Mouse (Mus musculus): ENCODE data around the gene Padi3.

Padi3 gene

DNA sequence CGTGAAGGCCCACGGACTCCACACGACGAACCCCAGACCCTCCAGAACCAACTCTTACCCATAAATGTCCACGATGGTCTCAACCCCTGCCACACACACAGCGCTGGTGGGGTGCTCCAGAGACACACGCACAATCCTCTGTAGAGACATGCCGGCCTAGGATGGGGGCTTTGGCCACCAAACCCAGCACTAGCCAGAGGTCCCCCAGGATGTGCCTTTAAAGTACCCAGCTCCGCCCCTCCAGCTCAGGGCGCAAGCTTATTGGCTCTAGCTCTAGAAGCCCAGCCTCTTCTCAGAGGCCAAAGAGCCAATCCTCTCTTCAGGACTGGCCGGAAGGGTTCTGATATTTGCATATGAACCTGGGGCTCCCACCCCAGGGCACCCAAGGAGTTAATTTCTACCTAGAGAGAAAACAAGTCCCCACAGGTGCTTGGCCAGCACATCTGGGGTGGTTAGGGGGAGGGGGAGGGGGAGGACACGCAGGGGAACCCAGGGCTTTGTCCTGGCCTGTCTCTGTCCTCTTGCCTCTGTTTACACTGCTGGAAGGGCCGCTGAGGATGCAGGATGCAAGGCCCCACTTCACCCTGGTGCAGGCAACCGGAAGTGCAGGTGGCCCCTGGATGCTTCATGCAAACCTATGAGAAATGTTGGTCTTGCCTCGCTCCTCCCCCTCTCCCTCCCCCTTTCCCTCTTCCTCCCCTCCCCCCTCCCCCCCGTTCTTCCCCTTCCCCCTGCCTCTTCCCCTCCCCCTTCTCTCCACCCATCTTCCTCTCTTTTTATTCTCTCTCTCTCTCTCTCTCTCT lies at the start of gene Padi3:
TSS of gene Padi3 (minus strand) at position 191 of the 803 bp plus-strand sequence.
- no peak for DNase-seq (ENCODE audit: inconsistent age in 2 of 2, low spot score in 1 of 2)

DNA sequence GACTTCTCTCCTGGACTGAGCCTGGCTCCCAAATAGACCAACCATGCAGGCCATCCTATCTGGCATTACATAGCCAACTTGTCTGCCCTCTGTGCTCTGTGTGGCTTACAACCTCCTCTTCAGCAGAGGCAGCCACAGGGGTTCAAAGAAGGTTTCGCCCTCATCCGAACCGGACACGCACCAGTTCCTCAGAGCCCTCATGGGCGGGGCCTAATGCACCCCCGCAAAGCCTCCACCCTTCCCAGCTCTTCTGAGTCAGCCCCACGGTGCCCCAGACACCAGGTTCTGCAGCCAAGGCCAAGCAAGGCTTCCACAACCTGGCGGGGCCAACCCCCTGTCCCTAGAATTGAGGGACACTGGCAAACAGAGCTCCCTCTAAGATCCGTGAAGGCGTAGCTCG lies 48.8 kb upstream of the Padi3 start:
- peak in 1 of 2 experiments; percentile 71 for DNase-seq (ENCODE audit: inconsistent age in 2 of 2, low spot score in 1 of 2)

DNA sequence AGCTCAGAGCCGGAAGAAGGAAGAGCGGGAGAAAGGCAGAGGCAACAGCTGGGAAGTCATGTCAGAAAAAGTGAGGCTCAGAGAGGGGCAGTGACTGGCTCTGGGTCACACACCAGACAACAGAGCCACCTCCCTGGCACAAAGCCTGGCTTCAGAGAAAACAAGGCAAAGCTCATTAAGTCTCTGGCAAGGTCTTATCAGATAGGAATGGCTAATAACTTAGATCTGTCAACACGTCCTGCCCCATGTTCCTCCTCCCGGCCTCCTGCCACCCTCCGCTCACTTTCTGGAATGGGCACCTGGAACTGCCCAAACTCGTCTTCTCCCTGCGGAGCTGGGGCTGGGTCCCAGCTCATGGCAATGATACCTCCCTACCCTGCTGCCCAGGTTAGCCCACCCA lies 47.4 kb upstream of the Padi3 start:
- DNase-seq (ENCODE audit: inconsistent age in 2 of 2, low spot score in 1 of 2), result no peak

DNA sequence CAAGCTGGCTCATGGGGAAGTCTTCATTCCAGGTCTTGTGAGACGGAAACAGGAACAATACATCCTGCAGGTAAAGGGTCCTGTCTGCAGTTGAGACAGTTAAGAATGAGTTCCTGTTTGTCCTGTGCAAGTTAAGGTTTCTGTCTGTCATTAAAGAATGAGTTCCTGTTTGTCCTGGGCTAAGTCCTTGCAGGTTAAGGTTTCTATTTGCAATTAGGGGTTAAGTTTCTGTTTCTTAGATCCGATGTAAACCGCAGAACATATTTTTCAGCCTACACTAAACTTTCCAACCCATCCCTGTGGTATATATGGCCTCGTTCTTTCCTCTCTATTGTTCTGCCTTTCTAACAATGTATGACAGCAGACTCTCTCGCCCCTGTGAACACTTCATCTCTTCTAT lies 46.6 kb upstream of the Padi3 start:
- no peak for DNase-seq (ENCODE audit: inconsistent age in 2 of 2, low spot score in 1 of 2)

DNA sequence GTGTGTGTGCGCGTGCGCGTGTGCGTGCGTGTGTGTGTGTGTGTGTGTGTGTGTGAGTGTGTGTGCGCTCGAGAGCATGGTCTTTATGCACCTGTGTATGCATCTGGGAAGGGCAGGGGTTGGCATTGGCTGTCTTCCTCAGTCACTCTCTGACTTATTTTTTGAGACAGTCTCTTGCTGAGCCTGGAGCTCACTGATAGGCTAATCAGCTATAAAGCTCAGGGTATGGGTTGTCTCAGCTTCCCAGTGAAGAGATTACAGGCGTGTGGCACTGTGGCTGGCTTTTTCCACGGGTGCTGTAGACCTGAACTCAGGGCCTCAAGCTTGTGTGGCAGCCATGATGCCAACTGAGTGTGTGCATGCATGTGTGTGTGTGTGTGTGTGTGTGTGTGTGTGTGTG lies 44.7 kb upstream of the Padi3 start:
- DNase-seq (ENCODE audit: inconsistent age in 2 of 2, low spot score in 1 of 2), result no peak

DNA sequence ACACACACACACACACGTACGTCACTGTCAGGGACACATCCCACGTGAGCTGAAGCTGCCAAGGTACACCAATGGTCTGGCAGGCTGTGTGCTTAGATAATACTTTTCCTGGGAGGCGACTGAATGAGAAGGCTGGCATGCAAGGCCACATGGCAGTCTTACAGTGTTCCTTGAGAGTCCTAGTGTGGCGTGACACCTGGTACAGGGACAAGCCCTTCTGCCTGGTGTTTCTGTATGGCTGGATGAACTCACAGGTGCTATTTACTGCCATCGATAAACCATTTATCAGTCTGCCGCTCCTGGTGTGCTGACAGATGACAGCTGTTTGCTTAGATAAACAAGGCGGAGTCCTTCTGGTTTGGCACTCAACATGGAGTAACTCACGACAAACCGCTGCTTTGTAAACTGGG lies 44.0 kb upstream of the Padi3 start:
- peak; percentile 70 for DNase-seq (ENCODE audit: inconsistent age in 2 of 2, low spot score in 1 of 2)

DNA sequence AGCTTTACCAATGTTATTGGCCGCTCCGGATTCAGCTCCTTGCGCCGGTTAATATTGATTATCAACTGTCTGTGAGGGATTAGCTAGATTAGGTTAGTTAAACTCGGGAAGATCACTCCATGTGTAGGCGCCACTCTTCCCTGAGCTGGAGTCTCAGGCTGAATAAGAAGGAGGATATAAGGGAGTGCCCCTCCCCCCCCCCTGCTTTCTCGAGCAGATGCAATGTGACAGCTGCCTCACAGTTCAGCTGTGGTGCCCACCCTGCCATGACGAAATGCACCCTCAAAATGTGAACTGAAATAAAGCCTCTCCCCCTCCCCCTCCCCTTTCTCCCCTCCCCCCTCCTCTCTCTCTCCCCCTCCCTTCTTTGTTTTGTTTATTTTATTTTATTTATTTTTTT lies 43.2 kb upstream of the Padi3 start:
- no peak for DNase-seq (ENCODE audit: inconsistent age in 2 of 2, low spot score in 1 of 2)

DNA sequence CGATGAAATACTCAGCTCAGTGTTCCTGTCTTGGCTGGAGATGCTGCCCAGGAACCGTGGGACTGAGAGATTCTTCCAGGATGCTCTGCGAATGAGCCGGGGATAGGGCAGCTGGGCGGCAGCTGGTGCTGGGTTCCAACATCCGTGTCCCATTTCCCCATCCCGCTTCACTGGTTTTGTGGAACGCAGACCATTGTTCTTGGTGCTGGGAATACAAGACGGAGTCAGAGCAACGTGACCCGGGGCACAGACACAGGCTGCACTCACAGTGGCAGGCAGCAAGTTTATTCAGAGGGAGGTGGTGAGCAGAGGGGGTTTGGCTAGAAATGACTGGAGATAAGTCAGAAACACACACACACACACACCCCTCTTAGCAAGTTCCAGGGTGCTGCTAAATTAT lies 38.9 kb upstream of the Padi3 start:
- DNase-seq (ENCODE audit: inconsistent age in 2 of 2, low spot score in 1 of 2), result no peak

DNA sequence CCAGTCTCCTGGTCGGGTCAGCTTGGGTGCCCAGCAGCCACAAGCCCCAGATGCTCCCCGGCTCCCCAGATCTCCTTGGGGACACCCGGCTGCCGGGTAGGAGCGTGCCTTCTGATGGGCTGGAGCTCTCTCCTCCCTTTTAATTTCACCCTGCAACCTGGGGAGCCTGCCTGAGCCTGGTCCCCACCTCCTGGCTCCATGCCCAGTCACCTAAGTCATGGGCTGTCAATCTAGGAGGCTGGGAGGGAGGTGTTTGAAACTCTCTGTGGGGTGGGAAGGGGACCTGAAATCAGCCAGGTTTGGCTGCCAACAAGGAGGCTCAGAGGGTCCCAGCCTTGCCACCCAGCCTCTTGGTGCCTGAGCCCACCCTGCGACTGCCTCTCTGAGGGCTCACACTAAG lies 35.2 kb upstream of the Padi3 start, which contains the start of gene Padi1:
TSS of gene Padi1 (minus strand) at position 113 of the 400 bp plus-strand sequence.
- DNase-seq (ENCODE audit: inconsistent age in 2 of 2, low spot score in 1 of 2), result no peak

DNA sequence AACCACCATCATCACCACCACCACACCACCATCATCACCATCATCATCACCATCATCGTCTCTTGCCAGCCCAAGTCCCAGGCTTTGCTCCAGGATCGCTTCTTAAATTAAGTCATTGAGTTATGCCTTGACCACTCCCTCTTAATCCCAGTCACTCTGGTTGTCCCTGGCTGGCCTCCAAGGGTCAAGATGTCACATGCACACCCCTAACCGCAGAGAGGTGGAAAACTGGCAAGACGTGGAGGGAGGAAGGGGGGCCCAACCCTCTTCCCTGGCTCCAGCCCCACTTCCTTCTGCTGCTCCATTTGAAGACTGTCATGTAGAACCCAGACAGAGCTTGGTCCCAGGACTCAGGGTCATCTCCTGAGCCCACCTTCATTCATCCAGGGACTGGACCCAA lies 34.5 kb upstream of the Padi3 start:
- no peak for DNase-seq (ENCODE audit: inconsistent age in 2 of 2, low spot score in 1 of 2)

DNA sequence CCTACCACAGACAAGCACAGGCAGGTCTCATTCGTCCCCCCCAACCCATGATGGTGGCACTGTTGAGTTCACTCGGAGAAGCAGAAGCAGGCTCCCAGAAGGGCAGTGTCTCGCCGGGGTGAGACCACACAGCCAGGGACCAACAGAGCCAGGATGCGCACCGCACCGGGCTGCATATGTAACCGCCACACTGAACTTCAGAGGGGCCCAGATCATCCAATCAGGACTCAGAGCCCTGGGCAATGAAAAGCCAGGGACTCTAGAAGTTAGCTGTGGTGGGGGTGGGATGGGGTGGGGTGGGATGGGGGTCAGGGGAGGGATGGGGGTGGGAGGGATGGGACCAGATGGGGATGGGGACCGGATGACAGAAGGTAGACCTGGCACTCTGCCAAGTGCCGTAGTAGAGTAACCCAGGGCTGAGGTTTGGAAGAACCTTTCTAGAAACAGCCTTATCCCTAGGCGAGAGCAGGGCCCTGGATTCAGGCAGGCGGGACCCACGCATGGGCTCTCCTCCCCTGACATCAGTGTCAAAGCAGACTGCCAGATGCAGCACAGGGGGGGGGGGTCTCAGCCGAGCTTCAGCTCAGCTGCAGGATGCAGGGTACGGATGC lies 33.3 kb upstream of the Padi3 start:
- DNase-seq (ENCODE audit: inconsistent age in 2 of 2, low spot score in 1 of 2), result no peak

DNA sequence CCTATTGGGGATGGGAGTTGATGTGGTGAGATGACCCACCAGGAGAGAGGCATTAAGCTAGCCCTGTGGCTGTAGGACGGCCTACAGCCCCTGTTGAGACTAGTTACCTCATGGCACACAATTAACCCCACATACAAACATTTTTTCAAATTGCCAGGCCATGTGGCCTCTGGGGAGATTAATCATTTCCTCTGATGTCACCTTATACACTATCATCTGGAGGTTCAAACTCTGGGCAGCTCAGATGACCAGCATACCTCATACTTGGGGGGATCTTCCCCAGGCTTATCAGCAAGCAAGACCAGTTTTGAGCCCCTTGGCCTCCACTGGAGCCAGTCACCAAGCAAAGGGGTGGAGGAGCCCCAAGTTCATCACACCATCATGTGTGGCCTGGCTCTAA lies 32.5 kb upstream of the Padi3 start:
- no peak for DNase-seq (ENCODE audit: inconsistent age in 2 of 2, low spot score in 1 of 2)

DNA sequence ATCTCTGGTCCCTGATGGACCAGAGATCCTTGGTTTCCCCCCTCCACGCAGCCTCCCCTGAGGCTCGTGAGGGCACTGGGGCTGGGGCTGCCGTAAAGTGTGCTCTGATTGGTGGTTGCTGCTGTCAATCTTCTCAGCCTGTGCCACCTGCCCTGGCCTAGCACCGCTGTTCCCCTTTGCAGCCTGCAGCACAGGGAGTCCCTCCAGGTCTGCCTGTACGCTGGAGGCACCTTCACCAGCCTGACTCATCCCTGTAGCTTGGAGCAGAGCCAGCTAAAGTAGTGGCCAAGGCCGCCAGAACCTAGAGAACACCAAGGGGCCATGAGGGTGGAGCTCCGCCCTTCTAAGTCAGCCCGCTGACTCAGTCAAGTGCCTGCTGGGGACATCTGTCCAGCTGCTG lies 27.4 kb upstream of the Padi3 start:
- peak; percentile 97 for DNase-seq (ENCODE audit: inconsistent age in 2 of 2, low spot score in 1 of 2)

DNA sequence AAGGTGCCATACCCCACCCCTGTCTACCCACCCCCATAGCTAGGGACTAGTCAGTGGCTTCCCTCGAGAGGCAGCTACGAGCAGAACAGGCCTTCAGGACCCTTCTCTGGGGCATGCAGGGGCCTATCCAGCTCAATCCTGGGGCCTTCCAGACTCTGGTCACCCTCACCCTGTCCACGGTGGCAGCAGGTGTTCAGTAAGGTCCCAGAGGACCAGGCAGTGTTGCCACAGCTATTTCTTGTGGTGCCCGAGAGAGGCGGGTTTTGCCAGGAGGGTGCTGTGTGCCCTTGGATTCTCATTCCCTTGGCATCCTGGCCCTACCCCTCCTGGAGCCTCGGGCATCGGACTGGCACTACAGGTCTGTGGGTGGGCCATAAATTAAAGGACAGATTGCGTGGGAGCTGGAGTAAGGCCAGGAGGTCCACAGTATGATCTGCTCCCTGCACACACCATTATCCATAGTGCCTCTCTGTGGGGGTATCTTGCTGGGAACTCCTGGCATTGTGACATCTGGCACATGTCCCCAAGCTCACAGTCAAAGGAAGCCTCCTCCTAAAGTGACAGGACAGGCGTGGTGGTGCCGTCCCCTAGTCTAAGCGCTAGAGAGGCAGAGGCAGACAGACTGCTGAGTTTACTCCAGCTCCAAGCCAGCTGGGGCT lies 25.9 kb upstream of the Padi3 start:
- peak; percentile 80 to 82 for DNase-seq (ENCODE audit: inconsistent age in 2 of 2, low spot score in 1 of 2)

DNA sequence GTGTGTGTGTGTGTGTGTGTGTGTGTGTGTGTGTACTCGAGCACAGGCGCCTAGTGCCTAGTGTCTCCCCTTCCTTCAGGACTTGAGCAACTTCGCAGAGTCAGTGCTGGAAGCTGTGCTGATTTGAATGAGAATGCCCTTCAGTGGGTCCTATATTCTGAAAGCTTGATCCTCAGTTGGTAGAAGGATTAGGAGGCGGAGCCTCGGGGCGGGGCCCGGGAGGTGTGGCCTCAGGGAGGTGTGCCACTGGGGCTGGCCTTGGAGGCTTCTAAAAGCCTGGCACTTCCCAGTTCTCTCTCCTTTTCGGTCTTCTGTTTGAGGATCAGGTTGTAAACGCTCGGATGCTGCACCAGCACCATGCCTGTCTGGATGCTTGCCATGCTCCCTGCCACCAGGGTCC lies 25.2 kb upstream of the Padi3 start:
- peak; percentile 81 to 83 for DNase-seq (ENCODE audit: inconsistent age in 2 of 2, low spot score in 1 of 2)

DNA sequence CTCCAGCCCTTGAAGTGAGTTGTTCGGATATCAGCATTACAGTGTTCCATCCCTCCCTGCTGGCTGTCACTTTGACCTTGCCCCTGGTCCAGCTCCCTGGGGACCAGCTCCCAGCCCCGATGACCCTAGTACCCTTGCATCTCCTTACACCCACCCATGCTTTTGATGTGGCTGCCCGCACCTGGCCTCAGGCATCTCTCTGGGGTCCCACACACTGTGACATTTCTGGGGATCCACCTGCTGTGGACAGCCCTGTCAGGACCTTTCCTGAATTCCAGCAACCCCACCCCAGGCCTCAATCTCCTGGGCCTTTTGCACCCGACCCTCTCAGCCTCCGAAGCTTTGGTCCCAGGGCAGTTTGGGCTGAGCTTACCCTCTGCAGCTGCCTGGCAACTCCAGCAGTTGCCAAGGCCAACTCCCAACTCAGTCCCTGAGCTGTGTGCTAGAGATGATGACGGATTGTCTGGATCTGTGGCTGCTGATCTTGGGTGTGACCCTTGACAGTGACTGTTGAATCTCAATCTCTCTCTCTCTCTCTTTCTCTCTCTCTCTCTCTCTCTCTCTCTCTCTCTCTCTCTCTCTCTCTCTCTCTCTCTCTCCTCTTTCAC lies 24.0 kb upstream of the Padi3 start:
- DNase-seq (ENCODE audit: inconsistent age in 2 of 2, low spot score in 1 of 2), result peak; percentile 53 to 71

DNA sequence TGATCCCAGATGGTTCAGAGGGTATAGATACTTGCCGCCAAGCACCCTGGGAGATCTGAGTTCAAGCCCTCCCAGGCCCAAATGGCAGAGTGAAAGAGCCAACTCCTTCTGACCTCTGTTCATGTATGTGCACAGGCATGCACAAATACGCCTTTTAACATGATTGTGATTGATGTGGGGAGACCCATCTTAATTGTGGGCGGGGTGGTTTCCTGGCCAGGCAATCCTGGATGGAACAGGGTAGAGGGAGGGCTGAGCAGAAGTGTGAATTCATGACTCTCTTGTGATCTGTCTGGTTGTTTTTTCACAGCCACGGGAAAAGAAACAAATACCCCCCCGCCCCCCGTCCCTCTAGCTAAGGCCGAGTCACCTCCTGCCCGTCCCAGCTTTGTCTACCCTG lies 22.4 kb upstream of the Padi3 start:
- DNase-seq (ENCODE audit: inconsistent age in 2 of 2, low spot score in 1 of 2), result no peak

DNA sequence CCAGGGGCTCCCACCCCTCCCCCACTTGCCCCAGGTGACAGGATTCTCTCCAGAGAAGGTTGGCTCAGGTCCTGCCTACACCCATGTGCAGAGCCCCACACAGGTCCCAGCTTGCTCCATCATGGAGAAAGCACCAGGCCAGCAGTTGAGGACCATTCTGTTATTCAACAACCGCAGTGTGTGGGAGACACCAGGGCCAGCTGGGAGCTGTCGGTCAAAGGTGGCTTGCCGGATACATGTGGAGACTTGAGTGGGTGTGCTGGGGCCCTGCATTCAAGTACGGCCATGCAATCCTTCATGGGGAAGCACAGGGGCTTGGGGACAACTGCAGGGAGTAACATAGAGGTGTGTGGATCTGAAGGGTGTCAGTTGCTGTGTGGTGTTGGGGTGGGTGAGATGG lies 21.4 kb upstream of the Padi3 start:
- no peak for DNase-seq (ENCODE audit: inconsistent age in 2 of 2, low spot score in 1 of 2)

DNA sequence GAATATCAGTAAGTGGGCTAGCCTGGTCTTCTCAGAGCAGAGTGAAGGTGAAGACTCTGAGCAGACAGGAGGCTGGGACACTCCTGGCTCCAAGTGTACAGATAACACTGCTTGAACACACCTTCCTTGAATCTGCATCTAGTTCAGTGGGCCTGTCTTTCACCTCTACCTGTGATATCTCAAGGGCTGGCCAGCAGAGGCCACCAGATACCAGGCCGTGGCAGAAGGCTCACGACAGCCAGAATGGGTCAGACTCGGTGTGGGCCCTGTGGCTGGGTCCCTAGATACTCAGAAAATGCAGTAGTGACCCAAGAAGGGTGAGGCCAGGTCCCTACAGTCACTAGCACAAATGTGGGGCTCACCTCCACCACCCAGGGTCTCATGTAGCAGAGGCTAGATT lies 16.8 kb upstream of the Padi3 start:
- no peak for DNase-seq (ENCODE audit: inconsistent age in 2 of 2, low spot score in 1 of 2)

DNA sequence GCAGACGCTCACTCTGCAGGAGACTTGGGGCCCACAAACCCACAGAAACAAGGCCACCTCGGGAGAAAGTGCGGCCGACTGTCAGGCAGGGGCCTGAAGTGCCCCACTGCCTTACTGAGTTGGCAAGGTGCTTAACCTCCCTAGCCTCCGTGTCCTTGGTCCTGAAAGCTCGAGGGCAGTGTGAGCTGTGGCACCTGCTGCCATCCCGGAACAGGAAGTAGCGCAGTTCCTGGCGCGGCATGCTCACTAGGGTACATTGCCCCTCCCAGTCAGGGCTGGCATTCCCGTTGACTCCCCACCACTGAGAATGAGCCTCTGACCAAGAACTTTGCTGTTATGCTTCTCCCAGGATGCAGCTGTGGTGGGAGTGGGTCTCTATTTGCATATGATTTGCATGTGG lies 15.5 kb upstream of the Padi3 start:
- no peak for DNase-seq (ENCODE audit: inconsistent age in 2 of 2, low spot score in 1 of 2)

DNA sequence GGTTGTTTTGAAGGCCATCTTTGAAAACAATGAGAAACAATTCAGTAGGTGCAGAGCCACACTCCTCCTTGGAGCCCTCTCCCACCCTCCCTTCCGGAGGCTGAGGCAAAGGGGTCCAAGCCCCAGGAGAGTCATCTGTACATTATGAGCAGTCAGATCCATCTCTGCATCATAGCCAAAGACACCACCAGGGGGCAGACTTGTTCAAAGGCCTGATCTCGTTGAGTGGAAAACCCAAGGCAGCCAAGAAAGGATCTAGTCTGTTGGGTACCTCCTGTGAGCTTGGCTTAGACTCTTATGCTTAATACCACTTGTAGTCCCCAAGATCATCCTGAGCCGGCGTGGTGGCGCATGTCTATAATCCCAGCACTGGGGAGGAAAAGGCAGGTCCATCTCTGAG lies 11.5 kb upstream of the Padi3 start:
- peak; percentile 66 to 89 for DNase-seq (ENCODE audit: inconsistent age in 2 of 2, low spot score in 1 of 2)

DNA sequence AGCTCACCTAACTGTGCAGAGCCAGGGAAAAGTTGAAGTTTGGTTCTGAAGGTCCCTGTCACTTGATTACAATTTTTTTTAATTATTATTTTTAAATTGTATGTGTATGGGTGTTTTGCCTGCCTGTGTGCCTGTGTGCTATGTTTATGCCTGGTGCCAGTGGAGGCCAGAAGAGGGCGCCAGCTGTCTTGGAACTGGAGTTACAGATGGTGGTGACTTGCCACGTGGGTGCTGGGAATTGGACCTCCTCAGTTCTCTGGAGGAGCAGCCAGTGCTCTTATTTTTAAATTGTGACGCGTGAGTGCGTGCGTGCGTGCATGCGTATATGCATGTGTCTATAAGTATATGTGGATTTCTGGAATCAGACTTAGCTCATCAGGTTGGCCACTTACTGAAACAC lies 7.0 kb upstream of the Padi3 start:
- no peak for DNase-seq (ENCODE audit: inconsistent age in 2 of 2, low spot score in 1 of 2)
